Mouse (Mus musculus): ENCODE results near the gene Chl1.

- peak; percentile 8; the same call in 1 of the 2 replicates for TF ChIP-seq CTCF (IDR thresholded peaks at IDR 0.05; ENCODE audit: low read depth)
- no peak for TF ChIP-seq EP300 (IDR thresholded peaks at IDR 0.05; ENCODE audit: low read depth)
These were observed 232.4 kb downstream of the Chl1 start for GRCm38 (mm10) chr6:103742784-103743183.
